Comparison of ENCODE assay signal across 12 mouse cellular contexts in genomic region chr10:22816237-22816762, GRCm38 (mm10). TPM values are rescaled to one million over a fixed set of nuclear protein-coding genes. Genes with fewer than 3 reads are reported as not detected.
DNase-seq lines count a peak whose midpoint lies in the region; ATAC-seq lines count a peak whose summit lies in the region.
"Had no signal": no experiment of that assay in that cellular context is flagged by ENCODE, and none has a peak within 500 bp of the region (broad histone marks: within the 10 kb centered on the region; RNA-seq: fewer than 3 reads in every experiment).

No protein-coding gene starts in this region.

- peak overlapping the region; percentile 76 for H3K27ac ChIP-seq in heart, embryonic 13.5 days (replicated peaks)
- peak overlapping the region; percentile 88 for H3K27ac ChIP-seq in stomach, embryonic 14.5 days (ENCODE audit: low read length)
- H3K27ac ChIP-seq: hindbrain, embryonic 10.5 days; neural tube, embryonic 12.5 days had no signal

- H3K4me3 ChIP-seq in megakaryocyte, embryonic 14.5 days (replicated peaks): peak overlapping the region; percentile 53
- peak overlapping the region; percentile 50 for H3K4me3 ChIP-seq in heart, embryonic 13.5 days
- peak overlapping the region; percentile 74 for H3K4me3 ChIP-seq in stomach, embryonic 14.5 days (ENCODE audit: low read depth, low read length)
- H3K4me3 ChIP-seq: hindbrain, embryonic 10.5 days; neural tube, embryonic 12.5 days had no signal

- peaks cover 23% of the 10 kb centered on the region for H3K9me3 ChIP-seq in megakaryocyte, embryonic 14.5 days
- H3K9me3 ChIP-seq in heart, embryonic 13.5 days: no peaks in the 10 kb centered on the region
- H3K9me3 ChIP-seq in stomach, embryonic 14.5 days (ENCODE audit: control insufficient read depth, low read depth, low read length): no peaks in the 10 kb centered on the region
- H3K9me3 ChIP-seq: hindbrain, embryonic 10.5 days; neural tube, embryonic 12.5 days had no signal

- WGBS in heart, embryonic 13.5 days: 2% methylated on average over 28 of the region's 28 CpGs
- under 1% methylated on average over 28 of the region's 28 CpGs for WGBS in stomach, embryonic 14.5 days

- H3K36me3 ChIP-seq in megakaryocyte, embryonic 14.5 days (replicated peaks; ENCODE audit: low read length): no peaks in the 10 kb centered on the region
- no peaks in the 10 kb centered on the region for H3K36me3 ChIP-seq in heart, embryonic 13.5 days
- H3K36me3 ChIP-seq in stomach, embryonic 14.5 days (ENCODE audit: control insufficient read depth, insufficient read depth, low read length): no peaks in the 10 kb centered on the region
- H3K36me3 ChIP-seq: hindbrain, embryonic 10.5 days; neural tube, embryonic 12.5 days had no signal

- H3K9ac ChIP-seq in heart, embryonic 13.5 days: peak overlapping the region; percentile 74
- peak overlapping the region; percentile 65 for H3K9ac ChIP-seq in stomach, embryonic 14.5 days (replicated peaks; ENCODE audit: low read depth, low read length)
- H3K9ac ChIP-seq: neural tube, embryonic 12.5 days had no signal

- H3K4me1 ChIP-seq in megakaryocyte, embryonic 14.5 days: peaks cover 28% of the 10 kb centered on the region
- H3K4me1 ChIP-seq in heart, embryonic 13.5 days: peaks cover 36% of the 10 kb centered on the region
- H3K4me1 ChIP-seq in stomach, embryonic 14.5 days (ENCODE audit: control insufficient read depth, insufficient read depth, low read length): peaks cover 14% of the 10 kb centered on the region; the same call in 1 of the 2 replicates

- H3K4me2 ChIP-seq in heart, embryonic 13.5 days: peak overlapping the region; percentile 67
- peak overlapping the region; percentile 57 for H3K4me2 ChIP-seq in stomach, embryonic 14.5 days (replicated peaks; ENCODE audit: low read depth, low read length)
- H3K4me2 ChIP-seq: neural tube, embryonic 12.5 days had no signal

- ATAC-seq in megakaryocyte, adult 5-6 weeks (ENCODE audit: poor library complexity, severe bottlenecking): no peak
- no peak for ATAC-seq in heart, embryonic 13.5 days (ENCODE audit: extremely low read depth, insufficient number of reproducible peaks, low FRiP score, low TSS enrichment)
- peak; percentile 40; the same call in 1 of the 2 replicates for ATAC-seq in stomach, embryonic 14.5 days (ENCODE audit: insufficient number of reproducible peaks, insufficient read depth, low FRiP score, low read depth)

- DNase-seq in liver: peak; percentile 6
- no peak for DNase-seq in cerebellum, adult 8-10 months
- DNase-seq in spleen, postnatal 4 days (ENCODE audit: low spot score in 2 of 2): no peak
- no peak for DNase-seq in adrenal gland, postnatal 36 days

- peaks cover 86% of the 10 kb centered on the region for H3K27me3 ChIP-seq in megakaryocyte, embryonic 14.5 days (replicated peaks)
- peaks cover 85% of the 10 kb centered on the region for H3K27me3 ChIP-seq in heart, embryonic 13.5 days (replicated peaks)
- H3K27me3 ChIP-seq in stomach, embryonic 14.5 days (ENCODE audit: control insufficient read depth, insufficient read depth, low read length): no peaks in the 10 kb centered on the region

RNA-seq across cellular contexts. Expression of gene Tcf21, which starts 3.7 kb away (rescaled TPM):
- polyA plus RNA-seq in megakaryocyte, embryonic 14.5 days (2012; ENCODE audit: insufficient read depth, low replicate concordance): not detected in 2 replicates
- total RNA-seq in megakaryocyte, adult 5-6 weeks (2015): not detected in 2 replicates
- total RNA-seq in megakaryocyte, adult 5-6 weeks (2017): not detected in 2 replicates
- 61.7 and 63.3 TPM in 2 replicates for polyA plus RNA-seq in heart, embryonic 13.5 days (2015; fragmentation: Nextera tagmentation; extraction: Ambion mirVana)
- 366 and 410 TPM in 2 replicates for polyA plus RNA-seq in stomach, embryonic 14.5 days (2014; fragmentation: Nextera tagmentation; extraction: Ambion mirVana)
- total RNA-seq in adrenal gland, postnatal 36 days (2021): 10 to 100 TPM in 1 of 2 experiments, 1 to 10 TPM in 1; 8.9 to 13.1 TPM
- total RNA-seq: ES-E14; left cerebral cortex, postnatal 10 days had no signal

Comparison
In these comparisons a context has a peak if more than half of its experiments do, and no peak if none do; other contexts are left out.
1. RNA of gene Tcf21, which starts 3.7 kb away (polyA plus RNA-seq): 366 to 410 TPM in stomach, embryonic 14.5 days and 61.7 to 63.3 TPM in heart, embryonic 13.5 days; not detected in megakaryocyte, embryonic 14.5 days; every median in the first group is over 10 times any median in the second.
2. Peak in every context shown above with its lines, with median percentiles within 50 percentile points of each other: H3K4me3 ChIP-seq.